Mouse (Mus musculus) heart, embryonic 15.5 days (tissue): ENCODE data around the gene Ppox. TPM values are rescaled to one million over a fixed set of nuclear protein-coding genes. Genes with fewer than 3 reads are reported as not detected.
A peak's percentile ranks its signal among the peaks of the same experiment; 100 is the strongest.

Experiments
- ATAC-seq: fragments of 200-750 bp; cut with Nextera tagmentation; replicated peaks from 2 replicates; pipeline ENCODE4 v1.8.0; 2017; ENCODE audit warnings: low read depth, moderate TSS enrichment; ENCODE audit not compliant: insufficient number of reproducible peaks, insufficient read depth, low FRiP score
- H3K27ac ChIP-seq: fragments of 300-500 bp; sonication (generic); 2 replicates; pipeline ENCODE4 v1.5.1; 2015; ENCODE audit warnings: mild to moderate bottlenecking, inconsistent platforms
- H3K27me3 ChIP-seq: fragments of 300-500 bp; sonication (generic); 2 replicates; pipeline ENCODE4 v1.6.1; 2015; ENCODE audit warnings: inconsistent platforms
- H3K36me3 ChIP-seq: fragments of 300-500 bp; sonication (generic); 2 replicates; pipeline ENCODE4 v1.6.1; 2015; ENCODE audit warnings: mild to moderate bottlenecking, inconsistent platforms
- H3K4me1 ChIP-seq: fragments of 300-500 bp; sonication (generic); replicated peaks from 2 replicates; pipeline ENCODE4 v1.6.1; 2015; ENCODE audit warnings: inconsistent platforms
- H3K4me2 ChIP-seq: fragments of 300-500 bp; sonication (generic); 2 replicates; pipeline ENCODE4 v1.6.1; 2015; ENCODE audit warnings: inconsistent platforms, mild to moderate bottlenecking, moderate library complexity
- H3K4me3 ChIP-seq: fragments of 300-500 bp; sonication (generic); 2 replicates; pipeline ENCODE4 v1.5.1; 2015; ENCODE audit warnings: mild to moderate bottlenecking, inconsistent platforms
- H3K9ac ChIP-seq: fragments of 300-500 bp; sonication (generic); 2 replicates; pipeline ENCODE4 v1.6.1; 2015; ENCODE audit warnings: mild to moderate bottlenecking, inconsistent platforms
- H3K9me3 ChIP-seq: fragments of 300-500 bp; sonication (generic); replicated peaks from 2 replicates; pipeline ENCODE4 v1.6.1; 2016; ENCODE audit warnings: inconsistent platforms
- WGBS: fragments of 180-500 bp; shearing (Covaris S2); methylation state at CpG from one replicate; pipeline ENCODE4 v1.1.7; 2015; ENCODE audit warnings: mixed read lengths; 5-methylcytosine and 5-hydroxymethylcytosine counted together
- polyA plus RNA-seq: library from polyadenylated mRNA; unstranded; fragments of >200 nt; fragmentation: Nextera tagmentation; extraction: Ambion mirVana; gene quantifications from 2 replicates; pipeline ENCODE4 v1.2.1, GENCODE M21; 2015

Gene Ppox
- polyA plus RNA-seq, 1 experiment from 2014 or later: 32.7 TPM

DNA sequence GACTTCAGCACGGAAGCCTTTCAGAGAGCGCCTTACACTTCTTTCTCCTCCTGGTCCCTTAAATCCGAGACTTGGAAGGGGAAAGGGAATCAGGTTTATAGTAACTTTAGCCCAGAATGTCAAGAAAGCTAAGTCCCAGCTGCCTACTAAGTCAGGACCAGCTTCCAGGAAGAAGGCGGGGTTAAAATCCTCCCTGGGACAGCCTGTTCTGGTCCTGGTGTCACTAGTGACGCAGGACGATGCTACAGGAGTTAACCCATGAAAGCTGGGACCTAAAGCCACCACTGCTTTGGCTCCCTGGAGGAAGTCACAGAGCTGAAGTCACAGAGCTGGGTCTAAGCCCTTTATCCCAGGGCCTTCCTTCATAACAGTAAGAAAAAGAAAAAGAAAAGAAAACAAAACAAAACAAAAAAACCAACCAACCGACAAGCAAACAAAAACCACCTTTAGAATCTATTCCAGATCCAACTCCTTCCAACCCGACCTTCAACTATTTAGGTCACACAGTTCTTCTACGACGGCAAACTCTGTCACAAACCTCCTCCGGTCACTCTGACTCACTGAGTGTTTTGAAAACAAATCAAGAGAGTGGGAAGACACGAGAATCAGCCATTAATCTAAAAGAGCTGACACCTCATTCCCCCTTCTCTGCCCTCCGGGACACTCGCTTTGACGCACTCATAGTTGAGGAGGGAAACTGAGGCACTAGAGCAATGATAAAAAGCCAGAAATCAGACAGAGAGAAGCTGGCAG is 40.8 kb downstream of the Ppox start:
- H3K9ac ChIP-seq: no peak overlapping the region
- H3K4me1 ChIP-seq: peaks cover 10% of the 10 kb centered on the region; the same call in 1 of the 2 replicates
- H3K4me3 ChIP-seq: no peak overlapping the region
- no peak overlapping the region for H3K4me2 ChIP-seq
- ATAC-seq: no peak; the same call in 1 of the 2 replicates
- H3K27me3 ChIP-seq: no peaks in the 10 kb centered on the region
- WGBS: 66% methylated on average over 15 of the region's 15 CpGs
- H3K36me3 ChIP-seq: peaks cover 87% of the 10 kb centered on the region
- no peaks in the 10 kb centered on the region for H3K9me3 ChIP-seq
- H3K27ac ChIP-seq: no peak overlapping the region

DNA sequence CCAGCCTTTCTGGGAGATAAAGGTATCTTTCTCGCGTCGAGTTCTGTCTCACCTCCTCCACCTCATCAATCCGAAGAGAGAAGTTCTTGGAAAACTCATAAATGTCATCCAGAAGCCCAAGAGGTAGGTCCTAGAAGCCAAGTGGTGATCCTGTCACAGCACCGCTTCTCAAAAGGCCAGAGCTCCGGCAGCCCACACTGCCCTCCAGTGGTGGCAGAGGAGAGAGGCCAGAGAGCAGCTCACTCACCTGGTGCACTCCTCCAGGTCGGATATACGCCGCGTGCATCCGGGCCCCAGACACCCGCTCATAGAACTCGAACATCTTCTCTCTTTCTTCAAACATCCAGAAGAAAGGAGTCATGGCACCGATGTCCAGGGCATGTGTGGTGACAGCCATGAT is 42.5 kb downstream of the Ppox start:
- Histone ChIP-seq H3K4me2 (no peak overlapping the region), H3K36me3 (peaks cover 93% of the 10 kb centered on the region), H3K27ac (no peak overlapping the region), H3K9me3 (no peaks in the 10 kb centered on the region), H3K9ac (no peak overlapping the region), H3K4me1 (peaks cover 15% of the 10 kb centered on the region; the same call in 1 of the 2 replicates), H3K4me3 (no peak overlapping the region), H3K27me3 (no peaks in the 10 kb centered on the region)
- ATAC-seq: 0 out of 2 replicates have a peak, but pooled peaks have one; percentile 24
- 71% methylated on average over 14 of the region's 14 CpGs for WGBS

DNA sequence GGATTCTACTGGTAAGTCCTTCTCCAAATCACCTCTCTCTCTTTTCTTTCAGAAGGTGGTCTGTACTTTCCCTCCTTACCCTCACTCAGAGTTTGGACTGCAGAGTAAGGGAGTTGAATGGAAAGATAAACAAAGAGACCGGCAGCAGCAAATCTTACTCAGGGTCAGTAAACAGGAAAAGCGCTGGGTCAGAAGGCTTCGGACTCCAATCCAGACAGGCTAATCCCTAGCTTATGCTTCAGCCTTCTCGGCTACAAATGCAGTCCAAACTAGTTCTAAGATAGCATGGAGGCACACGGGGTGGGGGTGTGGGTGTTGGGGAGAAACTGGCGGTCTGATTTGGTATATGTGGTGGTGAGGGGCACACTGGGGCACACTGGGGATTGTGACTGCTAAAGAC is 43.5 kb downstream of the Ppox start:
- Histone ChIP-seq H3K27ac (no peak overlapping the region), H3K9me3 (no peaks in the 10 kb centered on the region), H3K4me3 (no peak overlapping the region), H3K4me1 (peaks cover 16% of the 10 kb centered on the region; the same call in 1 of the 2 replicates), H3K9ac (no peak overlapping the region), H3K36me3 (peaks cover 83% of the 10 kb centered on the region), H3K4me2 (no peak overlapping the region), H3K27me3 (no peaks in the 10 kb centered on the region)
- no peak for ATAC-seq
- WGBS: 79% methylated on average over 6 of the region's 6 CpGs

DNA sequence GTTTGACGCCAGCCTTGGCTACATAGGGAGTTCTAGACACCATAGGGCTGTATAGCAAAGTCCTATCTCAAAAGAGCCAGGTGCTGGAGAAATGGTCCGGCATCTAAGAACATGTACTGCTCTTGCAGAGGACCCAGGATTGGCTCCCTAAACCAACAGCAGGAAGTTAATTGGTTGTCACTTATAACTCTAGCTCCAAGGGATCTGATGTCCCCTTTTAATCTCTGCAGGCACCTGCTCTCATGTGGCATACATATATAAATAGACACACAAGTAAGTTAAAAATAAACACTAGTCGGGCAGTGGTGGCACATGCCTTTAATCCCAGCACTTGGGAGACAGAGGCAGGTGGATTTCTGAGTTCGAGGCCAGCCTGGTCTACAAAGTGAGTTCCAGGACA is 45.2 kb downstream of the Ppox start:
- no peak for ATAC-seq
- Histone ChIP-seq H3K4me1 (peaks cover 16% of the 10 kb centered on the region; the same call in 1 of the 2 replicates), H3K4me2 (no peak overlapping the region), H3K9me3 (no peaks in the 10 kb centered on the region), H3K27ac (0 out of 2 replicates have a peak overlapping the region, but pooled peaks have one; percentile 1), H3K27me3 (no peaks in the 10 kb centered on the region), H3K9ac (no peak overlapping the region), H3K4me3 (no peak overlapping the region), H3K36me3 (peaks cover 67% of the 10 kb centered on the region)
- WGBS: 45% methylated on average over 4 of the region's 4 CpGs

GRCm38 (mm10) chr1:171234538-171234937 is 46.4 kb downstream of the Ppox start:
- no peak for ATAC-seq

GRCm38 (mm10) chr1:171234126-171234525 is 46.9 kb downstream of the Ppox start, which contains the start of gene Fcer1g:
Fcer1g (minus strand) TSS chr1:171234365.
- H3K4me2 ChIP-seq: no peak within 1 kb of the TSS
- peaks cover 11% of the 10 kb centered on the region; the same call in 1 of the 2 replicates for H3K4me1 ChIP-seq
- H3K9me3 ChIP-seq: no peaks in the 10 kb centered on the region
- H3K27ac ChIP-seq: peak within 1 kb of the TSS; percentile 11; the same call in 1 of the 2 replicates
- ATAC-seq: no peak
- no peaks in the 10 kb centered on the region for H3K27me3 ChIP-seq
- WGBS: 85% methylated on average over 14 of the region's 14 CpGs
- H3K36me3 ChIP-seq: peaks cover 50% of the 10 kb centered on the region
- peak within 1 kb of the TSS; percentile 15; the same call in 1 of the 2 replicates for H3K4me3 ChIP-seq
- no peak within 1 kb of the TSS; the same call in 1 of the 2 replicates for H3K9ac ChIP-seq

More at GRCm38 (mm10) chr1:171234538-171234937, 46.4 kb downstream of the Ppox start:
- Histone ChIP-seq H3K9ac (no peak overlapping the region), H3K36me3 (peaks cover 54% of the 10 kb centered on the region), H3K4me3 (no peak overlapping the region), H3K27me3 (no peaks in the 10 kb centered on the region), H3K27ac (no peak overlapping the region), H3K4me2 (no peak overlapping the region), H3K4me1 (peaks cover 11% of the 10 kb centered on the region; the same call in 1 of the 2 replicates), H3K9me3 (no peaks in the 10 kb centered on the region)
- WGBS: 92% methylated on average over 4 of the region's 4 CpGs

DNA sequence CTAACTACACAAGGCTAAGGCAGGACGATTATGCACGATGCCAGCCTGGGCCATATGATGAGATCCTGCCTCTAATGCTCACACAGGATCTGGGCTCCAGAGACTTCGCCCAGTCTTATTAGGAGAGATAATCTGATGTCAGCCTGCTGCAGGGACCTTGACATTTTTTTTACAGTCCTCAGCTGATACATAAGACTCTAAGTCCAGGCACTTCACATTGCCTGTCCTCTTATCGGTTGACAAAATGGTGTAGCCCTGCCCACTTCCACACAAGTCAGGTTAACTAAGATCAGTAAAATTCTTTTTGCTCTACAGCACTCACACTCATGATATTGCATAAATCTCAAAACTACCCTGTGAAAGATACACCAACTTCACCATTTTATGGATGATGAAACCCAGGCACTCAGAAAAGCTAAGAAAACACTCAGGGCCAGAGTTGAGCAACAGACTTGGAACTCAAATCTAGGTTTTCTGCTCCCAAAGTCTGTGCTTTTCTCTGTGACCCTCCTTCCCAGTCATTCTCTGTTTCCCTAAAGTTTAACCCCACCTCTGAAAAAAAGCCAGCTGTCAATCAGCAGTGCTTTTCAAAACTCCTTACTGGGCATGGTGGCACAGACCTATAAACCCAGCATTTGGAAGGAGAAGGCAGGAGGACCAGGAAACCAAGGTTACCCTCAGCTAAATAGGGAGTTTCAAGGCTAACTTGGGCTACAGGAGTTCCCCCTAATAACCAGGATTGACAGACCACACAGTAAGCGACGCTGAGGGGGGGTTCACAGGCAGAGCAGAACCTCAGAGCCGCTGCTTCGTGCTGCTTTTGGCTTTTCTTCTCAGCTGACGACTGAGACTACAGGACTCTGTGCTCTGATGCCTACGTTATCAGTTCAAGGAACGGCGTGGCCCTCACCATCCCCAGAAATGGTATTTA is 47.9 kb downstream of the Ppox start:
- WGBS: 51% methylated on average over 12 of the region's 12 CpGs
- H3K4me1 ChIP-seq: peaks cover 11% of the 10 kb centered on the region; the same call in 1 of the 2 replicates
- H3K4me2 ChIP-seq: no peak overlapping the region
- H3K36me3 ChIP-seq: peaks cover 39% of the 10 kb centered on the region
- no peaks in the 10 kb centered on the region for H3K9me3 ChIP-seq
- peak overlapping the region; percentile 11; the same call in 1 of the 2 replicates for H3K27ac ChIP-seq
- ATAC-seq: no peak
- H3K4me3 ChIP-seq: peak overlapping the region; percentile 7; the same call in 1 of the 2 replicates
- no peaks in the 10 kb centered on the region for H3K27me3 ChIP-seq
- H3K9ac ChIP-seq: no peak overlapping the region

GRCm38 (mm10) chr1:171232348-171232747 is 48.6 kb downstream of the Ppox start:
- no peak overlapping the region for H3K27ac ChIP-seq
- ATAC-seq: no peak
- 78% methylated on average over 5 of the region's 5 CpGs for WGBS
- H3K4me1 ChIP-seq: peaks cover 11% of the 10 kb centered on the region; the same call in 1 of the 2 replicates
- H3K4me3 ChIP-seq: no peak overlapping the region
- no peak overlapping the region for H3K4me2 ChIP-seq
- peaks cover 32% of the 10 kb centered on the region for H3K36me3 ChIP-seq
- no peaks in the 10 kb centered on the region for H3K27me3 ChIP-seq
- H3K9ac ChIP-seq: no peak overlapping the region
- H3K9me3 ChIP-seq: no peaks in the 10 kb centered on the region

- peaks cover 27% of the 10 kb centered on the region for H3K36me3 ChIP-seq
- H3K9me3 ChIP-seq: no peaks in the 10 kb centered on the region
- 62% methylated on average over 4 of the region's 4 CpGs for WGBS
- H3K4me2 ChIP-seq: no peak overlapping the region
- H3K27me3 ChIP-seq: no peaks in the 10 kb centered on the region
- no peak overlapping the region for H3K9ac ChIP-seq
- H3K4me1 ChIP-seq: peaks cover 11% of the 10 kb centered on the region; the same call in 1 of the 2 replicates
- H3K4me3 ChIP-seq: no peak overlapping the region
- no peak overlapping the region for H3K27ac ChIP-seq
- ATAC-seq: no peak
These were observed 49.1 kb downstream of the Ppox start for GRCm38 (mm10) chr1:171231844-171232243.

DNA sequence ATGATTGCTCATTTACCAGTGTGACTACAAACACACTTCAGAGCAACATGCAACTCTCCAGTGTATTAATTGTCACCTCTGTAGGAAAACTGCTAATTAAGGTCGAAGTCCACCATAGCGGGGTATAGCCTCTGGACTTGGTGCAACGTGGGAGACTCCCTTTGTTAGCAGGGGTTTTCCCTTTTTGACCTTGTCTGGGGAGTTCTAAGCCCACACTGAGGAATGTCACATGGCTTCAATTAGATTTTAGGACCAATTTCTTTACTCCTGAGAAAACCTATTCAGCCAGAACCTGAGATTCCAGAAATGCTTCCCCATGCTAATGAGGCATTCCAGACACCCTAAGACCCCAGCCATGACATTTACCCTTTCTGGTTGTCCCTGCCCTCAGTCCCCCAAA is 50.8 kb downstream of the Ppox start:
- no peaks in the 10 kb centered on the region for H3K9me3 ChIP-seq
- H3K9ac ChIP-seq: no peak overlapping the region
- H3K4me2 ChIP-seq: no peak overlapping the region
- H3K27ac ChIP-seq: no peak overlapping the region
- peaks cover 13% of the 10 kb centered on the region for H3K36me3 ChIP-seq
- WGBS: 79% methylated on average over 3 of the region's 3 CpGs
- no peaks in the 10 kb centered on the region for H3K27me3 ChIP-seq
- no peak for ATAC-seq
- H3K4me1 ChIP-seq: peaks cover 9% of the 10 kb centered on the region; the same call in 1 of the 2 replicates
- H3K4me3 ChIP-seq: no peak overlapping the region

DNA sequence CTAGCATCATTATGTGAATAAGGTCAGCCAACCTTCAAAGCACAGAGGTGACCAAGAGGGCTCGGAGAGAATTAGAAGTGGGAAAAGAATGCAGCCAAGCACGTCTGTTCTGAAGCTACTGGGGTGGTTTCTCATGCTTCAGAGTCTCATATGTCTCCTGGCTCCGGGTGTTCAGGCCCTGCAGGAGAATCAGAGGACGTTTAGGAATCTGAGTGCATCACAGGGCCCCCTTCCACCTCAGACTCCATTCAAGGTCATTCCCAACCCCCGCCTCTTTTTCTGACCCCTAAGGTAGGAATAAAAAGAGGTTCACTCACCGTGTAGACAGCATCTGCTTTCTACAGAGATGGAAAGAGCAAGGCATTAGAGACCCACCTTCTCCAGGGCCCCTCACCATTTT is 51.2 kb downstream of the Ppox start:
- Histone ChIP-seq H3K4me2 (no peak overlapping the region), H3K27ac (no peak overlapping the region), H3K9ac (no peak overlapping the region), H3K4me1 (0 out of 2 replicates have a peak, but pooled peaks cover 9% of the 10 kb centered on the region), H3K36me3 (peaks cover 8% of the 10 kb centered on the region), H3K27me3 (no peaks in the 10 kb centered on the region), H3K9me3 (no peaks in the 10 kb centered on the region), H3K4me3 (no peak overlapping the region)
- WGBS: 60% methylated on average over 6 of the region's 6 CpGs
- ATAC-seq: no peak
